Mouse (Mus musculus): ENCODE measurements around the gene Gm12169. TPM values are rescaled to one million over a fixed set of nuclear protein-coding genes. Genes with fewer than 3 reads are reported as not detected.
"Not testable (repeated sequence)": the region's sequence is repeated elsewhere in the genome, so short reads cannot be mapped to it uniquely, and the experiment has no call there.

Gene Gm12169
- total and polyA plus RNA-seq, 3 experiments = not detected

DNA sequence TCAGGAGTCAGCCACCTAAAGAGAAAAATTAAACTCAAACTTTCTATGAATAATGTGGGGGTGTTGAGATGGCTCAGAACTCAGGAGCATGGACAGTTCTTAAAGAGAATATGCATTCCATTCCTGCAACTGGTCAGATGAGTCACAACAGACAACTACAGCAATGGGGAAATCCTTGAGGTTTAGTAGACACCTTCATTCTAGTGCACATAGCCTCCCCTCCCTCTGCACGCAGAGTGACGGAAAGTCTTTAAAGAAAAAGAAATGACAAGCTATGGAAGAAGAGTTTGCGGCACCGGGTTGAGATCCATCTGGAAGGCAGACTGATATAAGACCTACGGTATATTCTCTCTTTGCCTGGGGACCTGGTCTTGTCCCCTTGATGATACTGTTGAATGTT is 14.1 kb upstream of the Gm12169 start (continued):
- TF ChIP-seq RCOR1 (conservative IDR thresholded peaks at IDR 0.05; ENCODE audit: low read depth, low read length) (0 out of 2 replicates have a peak, but pooled peaks have one; percentile 49), USF1 (IDR thresholded peaks at IDR 0.05; ENCODE audit: low read depth, low read length) (no peak), MXI1 (IDR thresholded peaks at IDR 0.05; ENCODE audit: low read depth, low read length) (no peak), UBTF (IDR thresholded peaks at IDR 0.05; ENCODE audit: low read depth, low read length) (no peak), CHD1 (IDR thresholded peaks at IDR 0.05; ENCODE audit: low read depth, low read length) (no peak)

DNA sequence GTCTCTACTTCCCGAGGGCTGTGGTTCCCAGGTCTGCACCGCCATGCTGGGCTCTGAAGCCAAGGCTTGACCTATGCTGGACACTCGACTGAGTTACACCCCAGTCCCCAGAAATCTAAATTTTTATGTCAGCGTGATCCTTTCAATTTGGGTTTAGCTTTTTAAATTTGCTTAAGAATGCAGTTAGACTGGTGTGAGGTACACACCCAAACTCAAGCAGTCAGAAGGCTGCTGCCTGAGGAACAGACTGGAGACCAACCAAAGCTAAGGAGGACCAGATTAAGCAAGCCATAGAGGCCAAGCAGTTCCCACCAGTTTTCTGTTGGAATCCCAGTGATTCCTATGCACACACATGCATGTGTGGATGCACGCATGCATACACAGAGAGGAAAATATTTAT is 2.7 kb upstream of the Gm12169 start:
- H3K27ac ChIP-seq (ENCODE audit: insufficient read depth, low read depth); H3K79me2 ChIP-seq (replicated peaks; ENCODE audit: control insufficient read depth, extremely low read depth, insufficient read depth, poor library complexity, severe bottlenecking); H3K9ac ChIP-seq (ENCODE audit: insufficient read depth, low read depth); H3K36me3 ChIP-seq (replicated peaks in 1 of 2; ENCODE audit: control insufficient read depth in 1 of 2, insufficient read depth in 1 of 2, low read length in 1 of 2); DNase-seq (ENCODE audit: extremely low read depth); H3K4me1 ChIP-seq (ENCODE audit: control insufficient read depth in 1 of 2, insufficient read depth in 2 of 2); H3K9me3 ChIP-seq (replicated peaks; ENCODE audit: low read length); H3K4me2 ChIP-seq (ENCODE audit: insufficient read depth, low read depth, poor library complexity, severe bottlenecking); H3K4me3 ChIP-seq (replicated peaks in 1 of 3; ENCODE audit: low read depth in 2 of 3, low read length in 2 of 3, poor library complexity in 1 of 3); H3K27me3 ChIP-seq (replicated peaks); dilution Hi-C loops (cut with MboI; ENCODE audit: extremely low pct_ligation_motif_present, extremely low pct_unique_long_range_greater_than_20kb, low sequenced_read_pairs): not testable (repeated sequence)
- in situ Hi-C loops (cut with MboI; ENCODE audit: low pct_ligation_motif_present, low pct_unique_long_range_greater_than_20kb, low sequenced_read_pairs) = loop anchor here (10.0 kb wide), 1 partner anchor 213 kb away; the partner anchor contains the start of gene Havcr1

DNA sequence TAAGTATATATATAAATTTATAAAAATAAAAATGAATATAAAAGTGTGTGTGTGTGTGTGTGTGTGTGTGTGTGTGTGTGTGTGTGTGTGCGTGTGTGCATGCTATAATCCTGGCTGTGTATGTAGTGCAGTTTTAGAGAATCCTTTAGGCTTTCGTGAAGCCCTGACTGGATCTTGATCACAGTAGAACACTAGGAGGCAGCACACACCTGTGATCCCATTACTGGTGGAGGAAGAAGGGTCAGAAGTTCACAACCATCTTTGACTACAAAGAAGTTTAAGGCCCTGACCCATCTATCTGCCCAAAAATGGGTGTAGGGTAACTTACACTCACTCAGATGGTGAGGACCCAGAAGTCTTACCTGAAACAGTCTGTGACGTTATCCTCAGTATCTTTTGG is 1.3 kb upstream of the Gm12169 start:
- Histone ChIP-seq H3K4me2 (ENCODE audit: insufficient read depth, low read depth, poor library complexity, severe bottlenecking) (no peak overlapping the region), H3K9me3 (replicated peaks; ENCODE audit: low read length) (no peaks in the 10 kb centered on the region), H3K27me3 (replicated peaks) (no peaks in the 10 kb centered on the region), H3K4me3 (replicated peaks in 1 of 3; ENCODE audit: low read depth in 2 of 3, low read length in 2 of 3, poor library complexity in 1 of 3) (no peak overlapping the region), H3K36me3 (replicated peaks in 1 of 2; ENCODE audit: control insufficient read depth in 1 of 2, insufficient read depth in 1 of 2, low read length in 1 of 2) (no peaks in the 10 kb centered on the region), H3K79me2 (replicated peaks; ENCODE audit: control insufficient read depth, extremely low read depth, insufficient read depth, poor library complexity, severe bottlenecking) (no peaks in the 10 kb centered on the region), H3K27ac (ENCODE audit: insufficient read depth, low read depth) (no peak overlapping the region), H3K9ac (ENCODE audit: insufficient read depth, low read depth) (no peak overlapping the region), H3K4me1 (ENCODE audit: control insufficient read depth in 1 of 2, insufficient read depth in 2 of 2) (peaks cover 0 to 4% of the 10 kb centered on the region in 2 experiments; a peak in 1 of 4 replicates)
- peak; percentile 68 for DNase-seq (ENCODE audit: extremely low read depth)
- dilution Hi-C loops (cut with MboI; ENCODE audit: extremely low pct_ligation_motif_present, extremely low pct_unique_long_range_greater_than_20kb, low sequenced_read_pairs) = no loop called here
- in situ Hi-C loops (cut with MboI; ENCODE audit: low pct_ligation_motif_present, low pct_unique_long_range_greater_than_20kb, low sequenced_read_pairs) = loop anchor here (10.0 kb wide), 1 partner anchor 212 kb away; the partner anchor contains the start of gene Havcr1
- TF ChIP-seq MAZ (IDR thresholded peaks at IDR 0.05; ENCODE audit: low read depth, low read length) (no peak), NELFE (IDR thresholded peaks at IDR 0.05; ENCODE audit: low read depth, low read length) (no peak; the same call in 1 of the 2 replicates), SIN3A (IDR thresholded peaks at IDR 0.05; ENCODE audit: low read length) (no peak), ZC3H11A (IDR thresholded peaks at IDR 0.05; ENCODE audit: low read depth, low read length) (peak; percentile 59), UBTF (IDR thresholded peaks at IDR 0.05; ENCODE audit: low read depth, low read length) (no peak), CHD1 (IDR thresholded peaks at IDR 0.05; ENCODE audit: low read depth, low read length) (no peak), GABPA (IDR thresholded peaks at IDR 0.05; ENCODE audit: insufficient replicate concordance, low read depth, low read length) (no peak), ZKSCAN1 (IDR thresholded peaks at IDR 0.05; ENCODE audit: borderline replicate concordance, low read depth, low read length) (no peak), IRF4 (IDR thresholded peaks at IDR 0.05; ENCODE audit: low read depth, low read length) (peak; percentile 27; the same call in 1 of the 2 replicates), RAD21 (IDR thresholded peaks at IDR 0.05; ENCODE audit: low read depth, low read length) (peak; percentile 97), CTCF (conservative IDR thresholded peaks at IDR 0.05 in 1 of 2, IDR thresholded peaks at IDR 0.05 in 1 of 2; ENCODE audit: low read depth in 2 of 2, low read length in 2 of 2) (peak; percentile 35 to 97; a peak in 3 of 4 replicates), USF2 (conservative IDR thresholded peaks at IDR 0.05; ENCODE audit: low read depth, low read length) (no peak), CHD2 (IDR thresholded peaks at IDR 0.05; ENCODE audit: low read length) (no peak), TBP (conservative IDR thresholded peaks at IDR 0.05; ENCODE audit: low read depth, low read length) (no peak), POLR2AphosphoS2 (IDR thresholded peaks at IDR 0.05; ENCODE audit: low read depth, low read length) (no peak), ZMIZ1 (IDR thresholded peaks at IDR 0.05; ENCODE audit: low read depth, low read length) (no peak), POLR2A (IDR thresholded peaks at IDR 0.05; ENCODE audit: low read depth, low read length) (no peak), PAX5 (IDR thresholded peaks at IDR 0.05; ENCODE audit: low read length) (no peak), MEF2A (IDR thresholded peaks at IDR 0.05; ENCODE audit: borderline replicate concordance, low read depth, low read length) (no peak), SMC3 (IDR thresholded peaks at IDR 0.05; ENCODE audit: low read depth, low read length) (peak; percentile 94), E2F4 (IDR thresholded peaks at IDR 0.05; ENCODE audit: insufficient replicate concordance, low read depth, low read length) (no peak), ELF1 (IDR thresholded peaks at IDR 0.05; ENCODE audit: low read depth, low read length) (no peak), KAT2A (IDR thresholded peaks at IDR 0.05; ENCODE audit: insufficient replicate concordance, low read length) (no peak), ZNF384 (IDR thresholded peaks at IDR 0.05; ENCODE audit: low read depth, low read length) (no peak), MYC (IDR thresholded peaks at IDR 0.05; ENCODE audit: low read depth, low read length) (no peak), ETS1 (conservative IDR thresholded peaks at IDR 0.05; ENCODE audit: low read depth, low read length) (no peak), TCF12 (IDR thresholded peaks at IDR 0.05; ENCODE audit: low read depth, low read length) (no peak), MAFK (IDR thresholded peaks at IDR 0.05; ENCODE audit: insufficient replicate concordance, low read length) (no peak), BHLHE40 (IDR thresholded peaks at IDR 0.05; ENCODE audit: low read depth, low read length) (no peak)

Measured in CH12.LX (cell line).